Mouse (Mus musculus) CH12.LX (cell line): ENCODE results near the gene Kcnj10. TPM values are rescaled to one million over a fixed set of nuclear protein-coding genes. Genes with fewer than 3 reads are reported as not detected.

Source experiments
- DNase-seq: peaks from one replicate; pipeline ENCODE4 v3.0.0-alpha.2; 2013; ENCODE audit errors: extremely low read depth
- H3K27ac ChIP-seq: 2 replicates; pipeline ENCODE4 v1.5.1; 2012; ENCODE audit warnings: low read depth, mild to moderate bottlenecking, control low read depth, moderate library complexity; ENCODE audit not compliant: insufficient read depth
- H3K27me3 ChIP-seq: replicated peaks from 2 replicates; pipeline ENCODE3; 2012; ENCODE audit warnings: inconsistent platforms
- H3K36me3 ChIP-seq, 2 experiments: replicated peaks in 1 of 2; 2 replicates each; pipeline versions ENCODE3 to v1.6.1; 2012; ENCODE audit warnings: inconsistent platforms in 1 of 2, low read length in 1 of 2, mild to moderate bottlenecking in 1 of 2, mixed read lengths in 1 of 2, moderate library complexity in 1 of 2; ENCODE audit not compliant: control insufficient read depth in 1 of 2, insufficient read depth in 1 of 2
- H3K4me1 ChIP-seq, 2 experiments: 2 replicates each; pipeline ENCODE4 v1.6.1; 2012; ENCODE audit warnings: inconsistent platforms in 1 of 2, moderate library complexity in 1 of 2; ENCODE audit not compliant: insufficient read depth in 2 of 2, control insufficient read depth in 1 of 2
- H3K4me2 ChIP-seq: 2 replicates; pipeline ENCODE4 v1.6.1; 2012; ENCODE audit warnings: low read depth, mild to moderate bottlenecking, control low read depth; ENCODE audit not compliant: poor library complexity, insufficient read depth, severe bottlenecking
- H3K4me3 ChIP-seq, 3 experiments: fragments of 150-350 bp in 1 of 3; sonication (generic) in 1 of 3; replicated peaks in 1 of 3; 2 replicates each; pipeline versions ENCODE3 to v1.5.1; 2011 to 2012; ENCODE audit warnings: low read depth in 2 of 3, low read length in 2 of 3, mild to moderate bottlenecking in 2 of 3, moderate library complexity in 2 of 3, control low read depth in 1 of 3, improper control_type of control experiment in 1 of 3, inconsistent platforms in 1 of 3, mixed read lengths in 1 of 3; ENCODE audit not compliant: poor library complexity in 1 of 3
- H3K79me2 ChIP-seq: replicated peaks from 2 replicates; pipeline ENCODE4 v1.6.1; 2012; ENCODE audit warnings: mild to moderate bottlenecking, moderate library complexity; ENCODE audit not compliant: control insufficient read depth, poor library complexity, insufficient read depth, severe bottlenecking; ENCODE audit errors: extremely low read depth
- H3K9ac ChIP-seq: 2 replicates; pipeline ENCODE4 v1.6.1; 2012; ENCODE audit warnings: low read depth, mild to moderate bottlenecking, control low read depth, moderate library complexity; ENCODE audit not compliant: insufficient read depth
- H3K9me3 ChIP-seq: replicated peaks from 2 replicates; pipeline ENCODE3; 2012; ENCODE audit warnings: low read length, inconsistent platforms, mixed read lengths
- CHD1 ChIP-seq: IDR thresholded peaks from 2 replicates; pipeline ENCODE4 v1.6.1; 2012; ENCODE audit warnings: low read depth, low read length, improper control_type of control experiment, inconsistent platforms
- CHD2 ChIP-seq: IDR thresholded peaks from 2 replicates; pipeline ENCODE4 v1.6.1; 2011; ENCODE audit warnings: low read length, improper control_type of control experiment
- CTCF ChIP-seq, 2 experiments: IDR thresholded peaks in 1 of 2; conservative IDR thresholded peaks in 1 of 2; 2 replicates each; pipeline ENCODE4 v1.5.1; 2011 to 2012; ENCODE audit warnings: low read depth in 2 of 2, low read length in 2 of 2, improper control_type of control experiment in 1 of 2, inconsistent platforms in 1 of 2, mild to moderate bottlenecking in 1 of 2, moderate library complexity in 1 of 2
- E2F4 ChIP-seq: IDR thresholded peaks from 2 replicates; pipeline ENCODE4 v1.6.1; 2011; ENCODE audit warnings: low read depth, low read length, improper control_type of control experiment; ENCODE audit not compliant: insufficient replicate concordance
- ELF1 ChIP-seq: IDR thresholded peaks from 2 replicates; pipeline ENCODE4 v1.6.1; 2014; ENCODE audit warnings: low read depth, mild to moderate bottlenecking, inconsistent platforms, low read length, improper control_type of control experiment
- ETS1 ChIP-seq: conservative IDR thresholded peaks from 2 replicates; pipeline ENCODE4 v1.6.1; 2012; ENCODE audit warnings: low read depth, mild to moderate bottlenecking, inconsistent platforms, low read length, improper control_type of control experiment, moderate library complexity
- HCFC1 ChIP-seq: IDR thresholded peaks from 2 replicates; pipeline ENCODE4 v1.6.1; 2012; ENCODE audit warnings: low read depth, mild to moderate bottlenecking, inconsistent platforms, low read length, improper control_type of control experiment
- JUND ChIP-seq: conservative IDR thresholded peaks from 2 replicates; pipeline ENCODE4 v1.6.1; 2011; ENCODE audit warnings: low read depth, low read length, improper control_type of control experiment
- KAT2A ChIP-seq: IDR thresholded peaks from 2 replicates; pipeline ENCODE4 v1.6.1; 2012; ENCODE audit warnings: low read length, improper control_type of control experiment, inconsistent platforms; ENCODE audit not compliant: insufficient replicate concordance
- MAX ChIP-seq: IDR thresholded peaks from 2 replicates; pipeline ENCODE4 v1.6.1; 2011; ENCODE audit warnings: low read length, improper control_type of control experiment
- MAZ ChIP-seq: IDR thresholded peaks from 2 replicates; pipeline ENCODE4 v1.6.1; 2012; ENCODE audit warnings: low read depth, mild to moderate bottlenecking, inconsistent platforms, low read length, improper control_type of control experiment, moderate library complexity
- MXI1 ChIP-seq: IDR thresholded peaks from 2 replicates; pipeline ENCODE4 v1.6.1; 2011; ENCODE audit warnings: mild to moderate bottlenecking, low read depth, low read length, improper control_type of control experiment
- MYC ChIP-seq: IDR thresholded peaks from 2 replicates; pipeline ENCODE4 v1.6.1; 2011; ENCODE audit warnings: low read depth, mild to moderate bottlenecking, improper control_type of control experiment, low read length
- POLR2A ChIP-seq: IDR thresholded peaks from 2 replicates; pipeline ENCODE4 v1.6.1; 2011; ENCODE audit warnings: low read depth, mild to moderate bottlenecking, improper control_type of control experiment, low read length
- POLR2AphosphoS2 ChIP-seq: IDR thresholded peaks from 2 replicates; pipeline ENCODE4 v1.6.1; 2011; ENCODE audit warnings: low read depth, low read length, improper control_type of control experiment
- RAD21 ChIP-seq: IDR thresholded peaks from 2 replicates; pipeline ENCODE4 v1.6.1; 2011; ENCODE audit warnings: low read depth, mild to moderate bottlenecking, low read length, improper control_type of control experiment, moderate library complexity
- RCOR1 ChIP-seq: conservative IDR thresholded peaks from 2 replicates; pipeline ENCODE4 v1.6.1; 2012; ENCODE audit warnings: low read depth, mild to moderate bottlenecking, inconsistent platforms, low read length, improper control_type of control experiment
- SMC3 ChIP-seq: IDR thresholded peaks from 2 replicates; pipeline ENCODE4 v1.6.1; 2011; ENCODE audit warnings: low read depth, low read length, improper control_type of control experiment
- TCF12 ChIP-seq: IDR thresholded peaks from 2 replicates; pipeline ENCODE4 v1.6.1; 2014; ENCODE audit warnings: low read depth, mild to moderate bottlenecking, inconsistent platforms, low read length, improper control_type of control experiment
- ZKSCAN1 ChIP-seq: IDR thresholded peaks from 2 replicates; pipeline ENCODE4 v1.6.1; 2012; ENCODE audit warnings: low read depth, inconsistent platforms, low read length, improper control_type of control experiment, borderline replicate concordance
- dilution Hi-C: fragments of 300-500 bp; cut with MboI; formaldehyde crosslinking; loops from 2 replicates; pipeline ENCODE4 v1.14.3; 2020; ENCODE audit warnings: low sequenced_read_pairs; ENCODE audit not compliant: extremely low pct_unique_long_range_greater_than_20kb, extremely low pct_ligation_motif_present
- in situ Hi-C: fragments of 300-500 bp; cut with MboI; formaldehyde crosslinking; loops from 3 replicates; pipeline ENCODE4 v1.14.3; 2019; ENCODE audit warnings: low sequenced_read_pairs, low pct_ligation_motif_present, low pct_unique_long_range_greater_than_20kb, mixed read lengths
- polyA plus RNA-seq: library from polyadenylated mRNA; unstranded; fragments of >175 nt; gene quantifications from 2 replicates; pipeline ENCODE4 v1.2.1, GENCODE M21; 2012; ENCODE audit warnings: low read depth; ENCODE audit not compliant: insufficient read length
- total RNA-seq, 2 experiments: library from RNA; depleted of rRNA; stranded (reverse); fragments of 300-350 nt in 1 of 2; fragments of >200 nt in 1 of 2; gene quantifications; 2 replicates each; pipeline ENCODE4 v1.2.3; 2012 to 2014

The Kcnj10 gene
- total and polyA plus RNA-seq, 3 experiments, result 0.06 to 0.13 TPM; not detected in 1

- H3K4me2 ChIP-seq, result no peak overlapping the region
- H3K4me1 ChIP-seq, result peaks cover 2 to 24% of the 10 kb centered on the region in 2 experiments; a peak in 2 of 4 replicates
- in situ Hi-C loops (loop anchor here (25.0 kb wide), 2 partner anchors 192 to 967 kb away; partner anchors contain the start of gene Fcrl6), dilution Hi-C loops (no loop called here)
- no peak overlapping the region for H3K4me3 ChIP-seq
- H3K9me3 ChIP-seq, result peaks cover 7% of the 10 kb centered on the region
- H3K9ac ChIP-seq, result no peak overlapping the region
- no peaks in the 10 kb centered on the region for H3K79me2 ChIP-seq
- DNase-seq, result no peak
- TF ChIP-seq CTCF (conservative IDR thresholded peaks at IDR 0.05 in 1 of 2, IDR thresholded peaks at IDR 0.05 in 1 of 2; ENCODE audit: low read depth in 2 of 2, low read length in 2 of 2) (no peak), RAD21 (no peak), ZKSCAN1 (no peak), MYC (no peak), SMC3 (no peak), ELF1 (no peak)
- H3K36me3 ChIP-seq, result no peaks in the 10 kb centered on the region
- H3K27me3 ChIP-seq, result no peaks in the 10 kb centered on the region
- no peak overlapping the region for H3K27ac ChIP-seq
Observed at GRCm38 (mm10) chr1:172420181-172420580, 79.2 kb downstream of the Kcnj10 start.

- H3K27ac ChIP-seq, result no peak overlapping the region
Observed at GRCm38 (mm10) chr1:172423393-172423792, 82.4 kb downstream of the Kcnj10 start.

More at GRCm38 (mm10) chr1:172423393-172423792, 82.4 kb downstream of the Kcnj10 start:
- in situ Hi-C loops, result loop anchor here (25.0 kb wide), 2 partner anchors 189 to 964 kb away; partner anchors contain the start of gene Fcrl6
- peaks cover 0 to 16% of the 10 kb centered on the region in 2 experiments; a peak in 2 of 4 replicates for H3K4me1 ChIP-seq
- dilution Hi-C loops, result no loop called here
- no peaks in the 10 kb centered on the region for H3K79me2 ChIP-seq
- no peak overlapping the region; the same call in 1 of the 2 replicates for H3K4me2 ChIP-seq
- no peaks in the 10 kb centered on the region for H3K36me3 ChIP-seq
- TF ChIP-seq TCF12 (no peak), JUND (no peak), CHD1 (no peak), POLR2AphosphoS2 (no peak), MAZ (no peak), MXI1 (no peak), KAT2A (no peak), POLR2A (no peak), CHD2 (no peak), ELF1 (no peak), RCOR1 (no peak), MAX (no peak), E2F4 (no peak), HCFC1 (no peak), ETS1 (no peak), RAD21 (no peak)
- TF ChIP-seq, all 38 proteins: peak for 0
- DNase-seq, result no peak
- H3K27me3 ChIP-seq, result no peaks in the 10 kb centered on the region
- no peak overlapping the region for H3K9ac ChIP-seq
- peaks cover 7% of the 10 kb centered on the region for H3K9me3 ChIP-seq
- no peak overlapping the region for H3K4me3 ChIP-seq

Other genes starting within 250 kb of the Kcnj10 start
- 43.5 and 46.0 TPM in 2 replicates for gene Pex19, start 214.5 kb upstream of the Kcnj10 start, total RNA-seq (2012; rRNA removed)
- 47.9 and 53.6 TPM in 2 replicates for gene Pex19, start 214.5 kb upstream of the Kcnj10 start, total RNA-seq (2014; rRNA removed)
- 58.2 and 60.5 TPM in 2 replicates for gene Pex19, start 214.5 kb upstream of the Kcnj10 start, polyA plus RNA-seq
- gene Dcaf8, start 193.1 kb upstream of the Kcnj10 start, total RNA-seq (2012; rRNA removed), result 47.7 and 58.5 TPM in 2 replicates
- 46.2 and 50.1 TPM in 2 replicates for gene Dcaf8, start 193.1 kb upstream of the Kcnj10 start, total RNA-seq (2014; rRNA removed)
- 77.2 and 80.7 TPM in 2 replicates for gene Dcaf8, start 193.1 kb upstream of the Kcnj10 start, polyA plus RNA-seq
- 14.9 and 15.6 TPM in 2 replicates for gene Pea15a, start 134.4 kb upstream of the Kcnj10 start, total RNA-seq (2012; rRNA removed)
- gene Pea15a, start 134.4 kb upstream of the Kcnj10 start, total RNA-seq (2014; rRNA removed), result 21.5 and 23.7 TPM in 2 replicates
- gene Pea15a, start 134.4 kb upstream of the Kcnj10 start, polyA plus RNA-seq, result 50.6 and 52.1 TPM in 2 replicates
- 0.21 TPM in 1 of 2 replicates, not detected in the other for gene Casq1, start 121.3 kb upstream of the Kcnj10 start, total RNA-seq (2012; rRNA removed)
- gene Casq1, start 121.3 kb upstream of the Kcnj10 start, total RNA-seq (2014; rRNA removed), result not detected in 2 replicates
- 0.96 and 0.98 TPM in 2 replicates for gene Casq1, start 121.3 kb upstream of the Kcnj10 start, polyA plus RNA-seq
- not detected in 2 replicates for gene Atp1a4, start 82.8 kb upstream of the Kcnj10 start, total RNA-seq (2012; rRNA removed)
- not detected in 2 replicates for gene Atp1a4, start 82.8 kb upstream of the Kcnj10 start, total RNA-seq (2014; rRNA removed)
- 0.07 TPM in 1 of 2 replicates, not detected in the other for gene Atp1a4, start 82.8 kb upstream of the Kcnj10 start, polyA plus RNA-seq
- 29.3 and 37.0 TPM in 2 replicates for gene Igsf8, start 79.6 kb upstream of the Kcnj10 start, total RNA-seq (2012; rRNA removed)
- 7.4 and 8.3 TPM in 2 replicates for gene Igsf8, start 79.6 kb upstream of the Kcnj10 start, total RNA-seq (2014; rRNA removed)
- gene Igsf8, start 79.6 kb upstream of the Kcnj10 start, polyA plus RNA-seq, result 22.1 and 25.9 TPM in 2 replicates
- 0.13 and 0.21 TPM in 2 replicates for gene Atp1a2, start 43.1 kb upstream of the Kcnj10 start, total RNA-seq (2012; rRNA removed)
- gene Atp1a2, start 43.1 kb upstream of the Kcnj10 start, total RNA-seq (2014; rRNA removed), result 0.03 and 0.07 TPM in 2 replicates
- 0.23 and 0.33 TPM in 2 replicates for gene Atp1a2, start 43.1 kb upstream of the Kcnj10 start, polyA plus RNA-seq
- gene Kcnj9, start 11.9 kb upstream of the Kcnj10 start, total RNA-seq (2012; rRNA removed), result 0.04 TPM in 1 of 2 replicates, not detected in the other
- not detected in 2 replicates for gene Kcnj9, start 11.9 kb upstream of the Kcnj10 start, total RNA-seq (2014; rRNA removed)
- gene Kcnj9, start 11.9 kb upstream of the Kcnj10 start, polyA plus RNA-seq, result 0.07 and 0.10 TPM in 2 replicates
- gene Pigm, start 35.3 kb downstream of the Kcnj10 start, total RNA-seq (2012; rRNA removed), result 8.6 and 9.5 TPM in 2 replicates
- gene Pigm, start 35.3 kb downstream of the Kcnj10 start, total RNA-seq (2014; rRNA removed), result 13.8 and 14.3 TPM in 2 replicates
- gene Pigm, start 35.3 kb downstream of the Kcnj10 start, polyA plus RNA-seq, result 8.7 and 10.7 TPM in 2 replicates
- gene Slamf9, start 134.1 kb downstream of the Kcnj10 start, total RNA-seq (2012; rRNA removed), result 17.0 and 30.9 TPM in 2 replicates
- gene Slamf9, start 134.1 kb downstream of the Kcnj10 start, total RNA-seq (2014; rRNA removed), result 30.1 and 32.6 TPM in 2 replicates
- 28.3 and 30.3 TPM in 2 replicates for gene Slamf9, start 134.1 kb downstream of the Kcnj10 start, polyA plus RNA-seq
- gene Igsf9, start 140.6 kb downstream of the Kcnj10 start, total RNA-seq (2012; rRNA removed), result 4.5 and 6.0 TPM in 2 replicates
- gene Igsf9, start 140.6 kb downstream of the Kcnj10 start, total RNA-seq (2014; rRNA removed), result 2.0 and 2.7 TPM in 2 replicates
- 6.5 and 7.2 TPM in 2 replicates for gene Igsf9, start 140.6 kb downstream of the Kcnj10 start, polyA plus RNA-seq
- gene Tagln2, start 158.8 kb downstream of the Kcnj10 start, total RNA-seq (2012; rRNA removed), result 179 and 206 TPM in 2 replicates
- 145 and 172 TPM in 2 replicates for gene Tagln2, start 158.8 kb downstream of the Kcnj10 start, total RNA-seq (2014; rRNA removed)
- gene Tagln2, start 158.8 kb downstream of the Kcnj10 start, polyA plus RNA-seq, result 281 and 337 TPM in 2 replicates
- gene Cfap45, start 179.6 kb downstream of the Kcnj10 start, total RNA-seq (2012; rRNA removed), result not detected in 2 replicates
- gene Cfap45, start 179.6 kb downstream of the Kcnj10 start, total RNA-seq (2014; rRNA removed), result not detected in 2 replicates
- not detected in 2 replicates for gene Cfap45, start 179.6 kb downstream of the Kcnj10 start, polyA plus RNA-seq
- gene Vsig8, start 214.7 kb downstream of the Kcnj10 start, total RNA-seq (2012; rRNA removed), result 0.13 and 0.17 TPM in 2 replicates
- not detected in 2 replicates for gene Vsig8, start 214.7 kb downstream of the Kcnj10 start, total RNA-seq (2014; rRNA removed)
- gene Vsig8, start 214.7 kb downstream of the Kcnj10 start, polyA plus RNA-seq, result 0.18 and 0.29 TPM in 2 replicates
- 0.30 and 0.42 TPM in 2 replicates for gene Slamf8, start 249.4 kb downstream of the Kcnj10 start, total RNA-seq (2012; rRNA removed)
- 1.00 and 1.1 TPM in 2 replicates for gene Slamf8, start 249.4 kb downstream of the Kcnj10 start, total RNA-seq (2014; rRNA removed)
- 1.8 and 2.3 TPM in 2 replicates for gene Slamf8, start 249.4 kb downstream of the Kcnj10 start, polyA plus RNA-seq